Mouse (Mus musculus): ENCODE results near the gene Apcs.

DNA sequence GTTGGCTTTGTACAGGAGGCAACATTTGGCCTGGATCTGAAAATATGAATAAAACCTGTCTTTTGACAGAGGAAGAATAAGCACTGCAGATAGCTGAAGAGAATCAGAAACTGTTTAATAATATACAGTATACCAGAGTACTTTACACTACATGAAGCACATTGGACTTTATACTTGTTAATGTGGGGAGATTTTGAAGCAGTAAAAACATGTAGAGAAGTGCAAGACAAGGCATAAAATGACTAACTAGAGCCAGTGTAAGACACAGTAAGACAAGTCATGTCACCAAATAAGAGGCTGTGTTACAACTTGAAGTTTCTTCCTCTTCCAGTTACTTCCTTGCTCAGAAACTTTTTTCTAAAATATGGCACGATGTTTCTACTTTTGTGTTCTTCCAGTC lies 22.3 kb upstream of the Apcs start:
- TF ChIP-seq CTCF (IDR thresholded peaks at IDR 0.05; ENCODE audit: control insufficient read depth, insufficient read depth, low read length), result no peak
- no peak for TF ChIP-seq POLR2A (IDR thresholded peaks at IDR 0.05; ENCODE audit: borderline replicate concordance, control insufficient read depth, low read depth, low read length)

All from bone marrow, adult 2 months (tissue).